Mouse (Mus musculus) embryonic fibroblast, embryonic 13.5 days (primary cell): ENCODE results near the gene Mall.

Source experiments
- CTCF ChIP-seq: IDR thresholded peaks from 2 replicates; pipeline ENCODE4 v1.5.1; 2011; ENCODE audit warnings: mild to moderate bottlenecking, control low read depth, low read length, moderate library complexity, borderline replicate concordance; ENCODE audit not compliant: insufficient read depth
- POLR2A ChIP-seq: IDR thresholded peaks from 2 replicates; pipeline ENCODE4 v1.6.1; 2011; ENCODE audit warnings: low read depth, mild to moderate bottlenecking, control low read depth, low read length, moderate library complexity

DNA sequence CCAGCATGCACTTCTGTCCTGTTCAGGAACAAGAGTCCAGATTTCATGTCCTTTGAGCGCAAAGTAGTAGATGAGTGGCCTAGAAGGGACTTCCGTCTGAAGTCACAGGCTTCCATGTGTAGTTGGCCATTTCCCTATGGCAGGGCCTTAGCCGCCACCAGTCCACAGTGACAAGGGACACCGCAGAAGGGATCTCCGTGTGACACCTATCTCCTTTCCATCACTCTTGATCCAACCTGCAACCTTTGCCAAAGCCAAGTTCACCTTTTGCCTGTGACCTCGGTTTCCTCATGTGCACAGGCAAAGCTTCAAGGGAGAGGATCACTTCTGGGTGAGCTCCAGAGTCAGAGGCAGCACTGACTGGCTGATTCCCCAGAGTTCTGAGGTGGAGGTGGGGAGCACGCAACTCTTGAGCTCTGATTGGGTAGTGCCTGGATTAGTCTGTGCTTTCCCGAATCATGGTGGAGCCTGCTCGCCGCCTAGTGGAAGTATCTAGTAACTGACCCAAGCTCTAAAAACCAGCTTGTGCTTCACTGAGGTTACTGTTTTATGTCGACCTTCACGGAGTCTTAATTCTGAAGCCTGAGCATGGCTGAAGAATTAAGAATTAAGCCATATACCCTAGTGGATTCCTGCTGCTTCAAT is 45.9 kb downstream of the Mall start:
- no peak for TF ChIP-seq POLR2A
- peak; percentile 56; the same call in 1 of the 2 replicates for TF ChIP-seq CTCF
